Mouse (Mus musculus) megakaryocyte, embryonic 14.5 days (primary cell): Measurements from ENCODE around the gene Mgat4a. TPM values are rescaled to one million over a fixed set of nuclear protein-coding genes. Genes with fewer than 3 reads are reported as not detected.

ENCODE experiments used
- H3K27me3 ChIP-seq: replicated peaks from 2 replicates; pipeline ENCODE3; 2012; ENCODE audit warnings: inconsistent platforms
- H3K36me3 ChIP-seq: replicated peaks from 2 replicates; pipeline ENCODE3; 2012; ENCODE audit warnings: low read length, inconsistent platforms, mixed read lengths
- H3K4me1 ChIP-seq: 2 replicates; pipeline ENCODE4 v1.6.1; 2012; ENCODE audit warnings: inconsistent platforms
- H3K4me3 ChIP-seq: replicated peaks from 2 replicates; pipeline ENCODE3; 2012; ENCODE audit warnings: moderate library complexity, mild to moderate bottlenecking, inconsistent platforms
- H3K9me3 ChIP-seq: 2 replicates; pipeline ENCODE4 v1.6.1; 2012; ENCODE audit warnings: inconsistent platforms
- FLI1 ChIP-seq: IDR thresholded peaks from 2 replicates; pipeline ENCODE4 v1.6.1; 2012; ENCODE audit warnings: low read length, inconsistent platforms, mixed read lengths
- GATA1 ChIP-seq: IDR thresholded peaks from 3 replicates; pipeline ENCODE4 v1.6.1; 2012; ENCODE audit warnings: mixed read lengths, low read length, inconsistent platforms, borderline replicate concordance
- polyA plus RNA-seq: library from polyadenylated mRNA; stranded (reverse); fragments of >175 nt; gene quantifications from 2 replicates; pipeline ENCODE4 v1.2.3, GENCODE M21; 2012; ENCODE audit warnings: low replicate concordance; ENCODE audit not compliant: insufficient read depth

The Mgat4a gene
- polyA plus RNA-seq, result 0.27 and 0.30 TPM in 2 replicates

DNA sequence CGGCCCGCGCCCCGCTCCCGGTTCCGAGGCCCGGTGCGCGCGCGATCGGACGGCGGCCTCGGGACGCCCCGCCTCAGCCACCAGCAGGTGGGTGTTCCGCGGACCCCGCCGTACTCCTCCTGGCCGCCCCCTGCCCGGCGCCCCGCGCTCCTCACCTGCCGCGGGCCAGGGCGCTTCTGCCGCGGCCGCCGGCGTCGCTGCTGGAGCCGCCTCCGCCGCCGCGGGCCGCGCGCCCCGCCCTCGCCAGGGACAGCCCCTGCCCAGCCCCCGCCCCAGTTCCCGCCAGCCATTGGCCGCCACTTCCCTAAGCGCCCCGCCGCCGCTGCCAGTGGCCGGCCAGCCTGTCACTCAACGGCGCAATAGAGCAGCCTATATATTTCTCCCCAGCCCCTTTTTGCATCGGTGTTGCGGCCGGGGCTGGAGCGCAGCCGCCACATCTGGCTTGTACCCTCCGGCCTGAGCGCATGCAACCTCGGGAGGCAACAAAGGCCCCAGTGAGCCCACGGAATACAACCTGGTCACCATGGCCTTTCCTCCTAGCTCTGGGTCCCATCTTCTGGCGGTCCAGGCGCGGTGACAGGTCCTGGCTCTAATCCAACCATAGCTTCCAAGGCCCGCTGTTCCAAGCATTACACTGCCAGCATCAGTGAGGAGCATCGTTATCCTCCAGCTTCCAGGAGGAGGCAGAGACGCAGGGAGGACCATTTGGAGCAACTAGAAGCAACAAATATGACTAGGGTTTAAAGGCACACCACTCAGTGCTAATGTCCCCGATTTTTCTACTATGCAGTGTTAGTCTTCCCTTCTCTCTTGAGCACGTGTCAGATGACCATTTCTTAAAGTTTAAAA, at the start of gene Mgat4a:
Mgat4a (minus strand) TSS at position 207 of the 849 bp plus-strand sequence.
- H3K4me1 ChIP-seq, result peaks cover 29% of the 10 kb centered on the region
- H3K4me3 ChIP-seq, result peak within 1 kb of the TSS; percentile 95
- peaks cover 2% of the 10 kb centered on the region for H3K36me3 ChIP-seq
- no peak for TF ChIP-seq FLI1
- TF ChIP-seq GATA1, result no peak
- no peaks in the 10 kb centered on the region; the same call in 1 of the 2 replicates for H3K9me3 ChIP-seq
- H3K27me3 ChIP-seq, result peaks cover 23% of the 10 kb centered on the region

DNA sequence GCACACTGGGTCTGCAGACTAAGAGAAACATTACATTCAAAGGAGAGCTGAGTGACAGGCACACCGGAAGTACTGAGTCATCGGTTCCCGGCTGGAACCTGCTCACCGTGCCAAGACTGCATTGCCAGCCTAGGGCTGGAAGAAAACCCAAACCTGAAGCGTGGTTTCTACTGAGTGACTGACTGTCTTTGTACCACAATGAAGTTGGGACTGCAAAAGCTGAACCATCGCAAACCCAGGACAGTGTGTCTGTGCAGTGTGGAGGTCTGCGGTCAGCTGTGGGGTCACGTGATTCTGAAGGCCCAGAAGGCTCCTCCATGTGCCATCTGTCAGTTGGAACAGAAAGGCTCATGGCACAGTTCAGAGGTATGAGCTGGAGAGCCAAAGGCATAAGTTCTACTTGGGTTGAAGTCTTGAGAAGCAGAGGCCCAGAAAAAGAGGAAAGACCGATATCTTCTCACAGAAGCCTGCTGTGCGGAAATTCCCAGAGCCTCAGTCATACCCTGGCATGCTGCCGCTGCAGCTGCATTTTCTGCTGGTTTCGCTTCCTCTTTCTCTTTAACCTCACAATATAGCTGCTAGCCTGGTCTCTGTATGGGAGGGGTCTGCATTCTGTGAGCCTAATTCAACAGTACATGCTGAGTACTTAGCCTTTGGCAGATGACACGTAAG, 45.1 kb upstream of the Mgat4a start:
- Histone ChIP-seq H3K4me1 (peaks cover 30% of the 10 kb centered on the region), H3K36me3 (no peaks in the 10 kb centered on the region), H3K27me3 (peaks cover 20% of the 10 kb centered on the region), H3K9me3 (no peaks in the 10 kb centered on the region), H3K4me3 (peak overlapping the region; percentile 90)
- 0 out of 2 replicates have a peak, but pooled peaks have one; percentile 25 for TF ChIP-seq FLI1
- no peak for TF ChIP-seq GATA1

DNA sequence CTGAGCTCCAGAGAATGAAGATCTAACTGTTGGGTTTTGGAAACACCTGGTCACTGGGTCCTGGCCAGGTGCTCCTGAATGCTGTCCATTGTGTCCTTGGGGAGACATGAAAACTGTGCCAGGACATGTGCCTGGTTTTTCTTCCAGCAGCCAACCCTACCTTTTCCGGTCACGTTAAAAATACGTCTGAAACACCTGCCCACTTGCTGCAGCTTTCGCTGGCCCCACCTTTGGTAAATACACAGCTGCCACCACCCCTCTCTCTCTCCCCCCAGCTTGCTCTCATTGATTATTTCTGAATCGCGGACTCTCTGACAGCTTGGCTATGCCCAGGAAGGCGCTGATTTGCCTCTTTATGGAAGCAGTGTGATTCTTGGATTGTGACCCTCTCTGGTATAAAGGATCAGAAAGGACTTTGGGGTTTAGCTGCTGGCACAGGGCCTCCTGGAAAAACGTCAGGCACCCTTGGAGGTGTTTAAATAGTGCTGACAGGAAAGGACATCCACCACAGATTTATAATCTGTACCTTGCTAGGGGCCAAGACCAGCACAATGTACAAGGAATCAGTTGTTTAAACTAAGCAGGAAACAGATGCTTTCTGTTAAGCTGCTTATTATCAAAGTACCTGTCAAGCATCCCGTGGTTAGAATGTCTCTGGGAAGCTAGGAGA, 43.1 kb upstream of the Mgat4a start:
- H3K9me3 ChIP-seq, result no peaks in the 10 kb centered on the region
- H3K4me3 ChIP-seq, result no peak overlapping the region

DNA sequence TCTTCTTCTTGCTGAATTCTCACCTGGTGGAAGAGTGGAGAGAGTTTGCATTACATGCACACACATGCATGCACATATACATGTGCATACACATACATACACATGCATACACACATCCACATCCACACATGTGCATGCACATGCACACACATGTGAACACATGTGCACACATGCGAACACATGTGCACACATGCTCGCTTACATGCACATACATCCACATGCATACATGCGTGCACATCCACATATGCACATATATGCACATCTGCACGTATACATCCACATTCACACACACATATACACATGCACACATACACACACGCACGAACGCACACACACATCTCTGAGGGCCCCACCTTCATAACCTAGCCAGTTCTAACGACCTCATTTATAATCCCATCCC, 42.4 kb upstream of the Mgat4a start:
- H3K4me3 ChIP-seq, result peak overlapping the region; percentile 70
- TF ChIP-seq GATA1, result no peak
- no peak for TF ChIP-seq FLI1

More for the DNA sequence above, 43.1 kb upstream of the Mgat4a start:
- peaks cover 32% of the 10 kb centered on the region for H3K27me3 ChIP-seq
- H3K4me1 ChIP-seq, result peaks cover 30% of the 10 kb centered on the region
- TF ChIP-seq FLI1, result no peak
- no peak for TF ChIP-seq GATA1
- no peaks in the 10 kb centered on the region for H3K36me3 ChIP-seq

DNA sequence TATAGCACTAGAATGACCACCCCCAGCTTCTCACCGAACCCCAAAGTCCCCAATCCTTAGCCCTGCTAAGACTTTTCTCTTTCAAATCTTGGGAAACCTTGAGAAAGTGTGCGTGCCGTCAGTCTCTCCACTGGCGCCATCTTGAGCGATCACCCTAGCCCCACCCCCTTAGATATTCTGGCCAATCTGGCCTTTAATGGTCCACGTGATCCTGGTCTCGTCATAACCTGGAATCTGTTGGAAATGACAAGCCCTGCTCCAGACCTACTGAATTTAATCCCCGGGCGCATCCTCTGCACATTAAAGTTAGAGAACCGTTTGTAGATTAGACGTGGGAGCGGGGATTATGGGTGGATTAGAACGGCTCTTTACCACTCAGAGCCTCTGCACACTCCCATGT, 38.9 kb upstream of the Mgat4a start:
- peaks cover 14% of the 10 kb centered on the region for H3K9me3 ChIP-seq
- no peaks in the 10 kb centered on the region for H3K36me3 ChIP-seq
- TF ChIP-seq GATA1, result no peak
- no peak for TF ChIP-seq FLI1
- peaks cover 47% of the 10 kb centered on the region for H3K27me3 ChIP-seq
- H3K4me1 ChIP-seq, result peaks cover 12% of the 10 kb centered on the region
- H3K4me3 ChIP-seq, result no peak overlapping the region

More for the DNA sequence above, 42.4 kb upstream of the Mgat4a start:
- Histone ChIP-seq H3K9me3 (no peaks in the 10 kb centered on the region), H3K4me1 (peaks cover 30% of the 10 kb centered on the region), H3K27me3 (peaks cover 32% of the 10 kb centered on the region), H3K36me3 (no peaks in the 10 kb centered on the region)

DNA sequence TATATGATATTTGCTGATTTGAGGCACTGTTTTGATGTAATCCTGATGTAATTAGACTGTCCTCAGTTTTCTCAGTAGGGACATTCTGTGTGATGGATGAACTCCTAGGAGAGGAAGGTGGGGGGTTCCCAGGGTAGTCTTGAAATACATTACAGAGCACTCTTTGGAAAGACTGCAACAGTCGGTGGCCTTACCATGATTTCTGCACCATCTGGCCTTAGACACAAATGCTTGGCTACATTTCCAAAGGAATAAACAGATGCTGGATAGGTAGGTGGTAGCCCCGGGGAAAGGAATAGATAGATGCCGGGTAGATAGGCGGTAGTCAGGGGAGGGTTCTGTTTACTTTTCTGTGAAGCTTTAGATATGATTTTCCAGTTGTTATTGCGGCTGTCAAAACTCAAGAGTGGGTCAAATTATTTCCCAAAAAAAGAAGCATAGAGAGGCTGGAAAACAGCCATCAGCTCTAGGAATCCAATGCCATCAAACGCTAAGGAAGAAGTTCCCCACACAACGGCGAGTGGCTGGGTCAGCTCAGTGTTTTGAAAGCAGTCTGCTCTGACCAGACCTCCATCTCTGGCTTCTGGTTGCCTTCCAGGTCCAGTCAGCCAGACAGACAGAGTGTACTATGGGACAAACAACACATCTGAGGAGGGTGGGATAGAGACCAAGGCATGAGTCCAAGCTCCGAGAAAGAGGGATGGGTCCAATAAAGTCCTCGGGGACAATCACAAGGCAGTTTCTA, 31.9 kb upstream of the Mgat4a start:
- Histone ChIP-seq H3K36me3 (no peaks in the 10 kb centered on the region), H3K9me3 (peaks cover 14% of the 10 kb centered on the region), H3K27me3 (peaks cover 25% of the 10 kb centered on the region), H3K4me3 (no peak overlapping the region), H3K4me1 (0 out of 2 replicates have a peak, but pooled peaks cover 2% of the 10 kb centered on the region)
- no peak for TF ChIP-seq GATA1
- TF ChIP-seq FLI1, result no peak

DNA sequence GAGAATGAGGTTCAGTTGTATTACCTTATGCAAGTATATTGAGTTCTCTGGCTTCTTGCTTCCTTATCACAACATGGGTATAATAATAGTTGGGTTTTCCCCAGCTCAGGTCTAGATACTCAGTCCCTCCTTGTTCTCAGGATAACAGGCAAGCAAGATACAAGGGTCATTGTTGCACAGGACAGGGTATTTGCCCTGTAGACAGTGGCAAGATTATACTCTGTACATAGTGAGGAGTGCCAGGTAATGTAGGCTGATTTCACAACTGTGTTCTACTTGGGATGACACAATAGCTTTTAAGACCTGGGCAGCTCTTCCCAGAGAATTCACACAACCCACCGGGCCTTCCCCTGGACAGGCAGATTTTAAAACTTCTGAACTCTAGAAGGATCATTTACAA, 27.6 kb upstream of the Mgat4a start:
- H3K9me3 ChIP-seq, result no peaks in the 10 kb centered on the region
- no peak overlapping the region for H3K4me3 ChIP-seq
- TF ChIP-seq FLI1, result no peak
- no peak for TF ChIP-seq GATA1
- H3K4me1 ChIP-seq, result peaks cover 3% of the 10 kb centered on the region; the same call in 1 of the 2 replicates
- no peaks in the 10 kb centered on the region for H3K36me3 ChIP-seq
- H3K27me3 ChIP-seq, result peaks cover 11% of the 10 kb centered on the region

DNA sequence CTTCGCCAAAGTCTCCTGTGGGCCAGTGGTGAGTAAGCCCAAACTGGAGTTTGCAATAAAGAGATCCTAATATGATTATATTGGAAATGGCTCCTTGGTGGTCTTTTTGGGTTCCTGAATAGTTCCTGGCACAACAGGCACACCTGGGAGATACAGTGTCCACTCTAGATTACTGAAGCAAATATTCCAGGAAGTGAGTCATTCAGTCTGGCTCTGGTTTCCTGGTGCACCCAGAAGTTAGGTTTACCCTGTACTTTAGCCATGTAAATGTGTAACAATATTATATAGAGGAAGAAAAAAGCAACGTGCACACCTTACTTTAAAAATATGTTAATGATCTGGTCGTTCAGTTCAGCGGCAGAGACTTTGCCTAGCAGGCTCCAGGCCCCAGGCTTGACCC, 25.9 kb upstream of the Mgat4a start:
- Histone ChIP-seq H3K4me1 (peaks cover 3% of the 10 kb centered on the region; the same call in 1 of the 2 replicates), H3K27me3 (peaks cover 9% of the 10 kb centered on the region), H3K9me3 (peaks cover 7% of the 10 kb centered on the region; the same call in 1 of the 2 replicates), H3K36me3 (no peaks in the 10 kb centered on the region), H3K4me3 (no peak overlapping the region)
- TF ChIP-seq GATA1, result no peak
- no peak for TF ChIP-seq FLI1

DNA sequence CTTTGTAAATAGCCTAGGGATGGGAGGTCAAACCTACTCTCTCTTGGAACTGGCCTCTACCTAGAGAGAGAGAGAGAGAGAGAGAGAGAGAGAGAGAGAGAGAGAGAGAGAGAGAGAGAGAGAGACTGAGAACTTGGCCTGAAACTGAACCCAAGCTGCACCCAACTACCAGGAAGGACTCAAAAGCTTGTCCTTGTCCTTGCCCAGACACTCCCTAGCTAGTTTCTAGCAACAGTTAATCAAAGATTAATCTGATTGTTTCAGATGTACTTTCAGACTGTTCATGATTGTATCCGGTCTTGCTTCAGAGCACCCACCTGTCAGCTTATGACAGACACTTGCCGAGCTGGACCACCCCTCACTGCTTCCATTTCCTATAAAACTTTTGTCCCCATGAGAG, 25.5 kb upstream of the Mgat4a start:
- Histone ChIP-seq H3K27me3 (peaks cover 9% of the 10 kb centered on the region), H3K9me3 (peaks cover 7% of the 10 kb centered on the region; the same call in 1 of the 2 replicates), H3K4me1 (peaks cover 3% of the 10 kb centered on the region; the same call in 1 of the 2 replicates), H3K4me3 (no peak overlapping the region), H3K36me3 (no peaks in the 10 kb centered on the region)
- no peak for TF ChIP-seq FLI1
- TF ChIP-seq GATA1, result no peak
